Mouse (Mus musculus) spleen, adult 2 months (tissue): ENCODE results near the gene Trpc1.

Experiments
- CTCF ChIP-seq: fragments of 200-500 bp; IDR thresholded peaks from 2 replicates; pipeline ENCODE4 v1.5.1; 2011; ENCODE audit warnings: mild to moderate bottlenecking, inconsistent platforms; ENCODE audit not compliant: insufficient read depth, insufficient read length, insufficient replicate concordance; ENCODE audit errors: extremely low read depth
- POLR2A ChIP-seq: fragments of 200-500 bp; IDR thresholded peaks from 2 replicates; pipeline ENCODE4 v1.6.1; 2011; ENCODE audit warnings: low read depth, low read length, inconsistent platforms

DNA sequence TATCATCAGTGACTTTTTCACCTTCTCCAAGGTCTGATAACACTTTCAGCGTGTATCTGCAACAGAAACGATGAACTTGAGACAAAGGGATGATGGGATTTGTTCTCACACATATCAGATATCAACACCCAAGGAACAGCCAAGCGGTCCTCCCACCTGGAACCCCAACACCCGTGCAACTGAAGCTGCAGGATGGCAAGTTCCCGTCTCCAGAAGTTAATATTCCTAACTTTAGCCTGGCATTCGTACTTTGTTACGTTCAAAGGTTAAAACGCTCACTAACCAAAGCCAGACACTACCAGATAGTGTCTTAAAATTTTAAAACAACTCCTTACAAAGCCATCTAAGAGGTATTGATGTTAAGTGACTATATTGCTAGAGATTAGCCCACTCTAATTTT, 11.2 kb upstream of the Trpc1 start:
- no peak for TF ChIP-seq POLR2A
- TF ChIP-seq CTCF: no peak
